Mouse (Mus musculus) liver, postnatal 0 days (tissue): ENCODE measurements around the gene Arl6ip4. TPM values are rescaled to one million over a fixed set of nuclear protein-coding genes. Genes with fewer than 3 reads are reported as not detected.

Source experiments
- ATAC-seq: fragments of 200-750 bp; cut with Nextera tagmentation; 2 replicates; pipeline ENCODE4 v1.8.0; 2017; ENCODE audit warnings: mild to moderate bottlenecking, moderate library complexity
- DNase-seq: peaks from one replicate; pipeline ENCODE4 v3.0.0-alpha.2; 2016
- H3K27ac ChIP-seq: fragments of 300-500 bp; sonication (generic); 2 replicates; pipeline ENCODE4 v1.5.1; 2014; ENCODE audit warnings: antibody characterized with exemption, moderate library complexity, mild to moderate bottlenecking, low read depth
- H3K27me3 ChIP-seq: fragments of 300-500 bp; sonication (generic); 2 replicates; pipeline ENCODE4 v1.6.1; 2014; ENCODE audit warnings: low read length, control low read depth, mixed read lengths; ENCODE audit not compliant: insufficient read depth
- H3K36me3 ChIP-seq: fragments of 300-500 bp; sonication (generic); replicated peaks from 2 replicates; pipeline ENCODE4 v1.6.1; 2014; ENCODE audit warnings: mild to moderate bottlenecking, control low read depth, low read length, moderate library complexity, mixed read lengths; ENCODE audit not compliant: insufficient read depth
- H3K4me1 ChIP-seq: fragments of 300-500 bp; sonication (generic); 2 replicates; pipeline ENCODE4 v1.6.1; 2014; ENCODE audit warnings: antibody characterized with exemption, mild to moderate bottlenecking, control low read depth; ENCODE audit not compliant: insufficient read depth
- H3K4me2 ChIP-seq: fragments of 300-500 bp; sonication (generic); 2 replicates; pipeline ENCODE4 v1.6.1; 2014; ENCODE audit warnings: low read depth, mild to moderate bottlenecking, low read length, moderate library complexity, mixed read lengths
- H3K4me3 ChIP-seq: fragments of 300-500 bp; sonication (generic); 2 replicates; pipeline ENCODE4 v1.5.1; 2014; ENCODE audit warnings: low read depth, low read length
- H3K9ac ChIP-seq: fragments of 300-500 bp; sonication (generic); replicated peaks from 2 replicates; pipeline ENCODE4 v1.6.1; 2014; ENCODE audit warnings: mild to moderate bottlenecking, moderate library complexity
- H3K9me3 ChIP-seq: fragments of 300-500 bp; sonication (generic); 2 replicates; pipeline ENCODE4 v1.6.1; 2016; ENCODE audit warnings: mild to moderate bottlenecking, control low read depth, low read length, mixed read lengths
- CTCF ChIP-seq: sonication (generic); IDR thresholded peaks from 2 replicates; pipeline ENCODE4 v1.5.1; 2016; ENCODE audit warnings: antibody characterized with exemption, low read depth
- EP300 ChIP-seq: IDR thresholded peaks from 2 replicates; pipeline ENCODE4 v1.6.1; 2016; ENCODE audit warnings: antibody characterized with exemption, low read depth, mild to moderate bottlenecking
- WGBS: fragments of 180-500 bp; shearing (Covaris S2); extraction: QIAGEN DNeasy Blood & Tissue Kit; methylation state at CpG from one replicate; pipeline ENCODE4 v1.1.7; 2014; ENCODE audit not compliant: insufficient replicate concordance; 5-methylcytosine and 5-hydroxymethylcytosine counted together
- polyA plus RNA-seq: library from polyadenylated mRNA; unstranded; fragments of >200 nt; fragmentation: Nextera tagmentation; extraction: Ambion mirVana; gene quantifications from 2 replicates; pipeline ENCODE4 v1.2.1, GENCODE M21; 2015

Gene Arl6ip4
- polyA plus RNA-seq, 1 experiment from 2014 or later: 53.9 TPM

GRCm38 (mm10) chr5:124100128-124101044 lies 15.5 kb upstream of the Arl6ip4 start:
- H3K9me3 ChIP-seq: no peaks in the 10 kb centered on the region
- no peak overlapping the region for H3K4me2 ChIP-seq
- H3K27me3 ChIP-seq: no peaks in the 10 kb centered on the region
- no peak for TF ChIP-seq EP300
- TF ChIP-seq CTCF: no peak
- H3K27ac ChIP-seq: no peak overlapping the region
- peaks cover 1% of the 10 kb centered on the region; the same call in 1 of the 2 replicates for H3K4me1 ChIP-seq
- H3K9ac ChIP-seq: no peak overlapping the region
- no peaks in the 10 kb centered on the region for H3K36me3 ChIP-seq
- no peak overlapping the region for H3K4me3 ChIP-seq
- 86% methylated on average over 11 of the region's 11 CpGs for WGBS
- ATAC-seq (no peak), DNase-seq (no peak)

- H3K9ac ChIP-seq: no peak overlapping the region
- H3K9me3 ChIP-seq: no peaks in the 10 kb centered on the region
- DNase-seq (no peak), ATAC-seq (no peak)
- H3K4me3 ChIP-seq: no peak overlapping the region
- WGBS: 83% methylated on average over 6 of the region's 6 CpGs
- no peaks in the 10 kb centered on the region for H3K4me1 ChIP-seq
- H3K36me3 ChIP-seq: no peaks in the 10 kb centered on the region
- H3K4me2 ChIP-seq: no peak overlapping the region
- H3K27me3 ChIP-seq: no peaks in the 10 kb centered on the region
- TF ChIP-seq CTCF (no peak), EP300 (no peak)
- H3K27ac ChIP-seq: no peak overlapping the region
Observed at GRCm38 (mm10) chr5:124102326-124102725, 13.6 kb upstream of the Arl6ip4 start.

- 76% methylated on average over 3 of the region's 3 CpGs for WGBS
- Histone ChIP-seq H3K27me3 (no peaks in the 10 kb centered on the region), H3K4me2 (no peak overlapping the region), H3K4me3 (no peak overlapping the region), H3K4me1 (no peaks in the 10 kb centered on the region), H3K36me3 (no peaks in the 10 kb centered on the region), H3K9me3 (no peaks in the 10 kb centered on the region), H3K9ac (no peak overlapping the region), H3K27ac (no peak overlapping the region)
- no peak for ATAC-seq
- DNase-seq: no peak
- TF ChIP-seq EP300: no peak
Observed at GRCm38 (mm10) chr5:124103020-124103419, 12.9 kb upstream of the Arl6ip4 start.

GRCm38 (mm10) chr5:124103552-124103951 lies 12.3 kb upstream of the Arl6ip4 start:
- TF ChIP-seq EP300: no peak
- no peak for TF ChIP-seq CTCF
- H3K27ac ChIP-seq: no peak overlapping the region
- no peak overlapping the region for H3K4me3 ChIP-seq
- no peaks in the 10 kb centered on the region for H3K9me3 ChIP-seq
- no peaks in the 10 kb centered on the region for H3K4me1 ChIP-seq
- DNase-seq: no peak
- H3K36me3 ChIP-seq: no peaks in the 10 kb centered on the region
- H3K4me2 ChIP-seq: no peak overlapping the region
- H3K9ac ChIP-seq: no peak overlapping the region
- ATAC-seq: no peak
- H3K27me3 ChIP-seq: no peaks in the 10 kb centered on the region
- WGBS: 87% methylated on average over 9 of the region's 9 CpGs

GRCm38 (mm10) chr5:124111077-124111741 lies 4.7 kb upstream of the Arl6ip4 start:
- H3K27me3 ChIP-seq: no peaks in the 10 kb centered on the region
- no peaks in the 10 kb centered on the region for H3K9me3 ChIP-seq
- peak overlapping the region; percentile 92 for H3K4me2 ChIP-seq
- DNase-seq (peak; percentile 69), ATAC-seq (no peak)
- 18% methylated on average over 17 of the region's 17 CpGs for WGBS
- peak overlapping the region; percentile 96 for H3K27ac ChIP-seq
- TF ChIP-seq CTCF (peak; percentile 93), EP300 (no peak)
- peak overlapping the region; percentile 79 for H3K9ac ChIP-seq
- H3K4me3 ChIP-seq: peak overlapping the region; percentile 79
- peaks cover 7% of the 10 kb centered on the region; the same call in 1 of the 2 replicates for H3K36me3 ChIP-seq
- 0 out of 2 replicates have a peak, but pooled peaks cover 6% of the 10 kb centered on the region for H3K4me1 ChIP-seq
